Mouse (Mus musculus): Measurements from ENCODE around the gene Ldhc.
"Not testable (repeated sequence)": the region's sequence is repeated elsewhere in the genome, so short reads cannot be mapped to it uniquely, and the experiment has no call there.

The Ldhc gene

GRCm38 (mm10) chr7:46842278-46842677 is 18.7 kb upstream of the Ldhc start:
- DNase-seq (ENCODE audit: low read depth): no peak

GRCm38 (mm10) chr7:46843576-46843975 is 17.4 kb upstream of the Ldhc start:
- DNase-seq (ENCODE audit: low read depth): no peak

- peak; percentile 93 for DNase-seq (ENCODE audit: low read depth)
Observed at GRCm38 (mm10) chr7:46845211-46845977, 15.6 kb upstream of the Ldhc start.

- peak; percentile 78 for DNase-seq (ENCODE audit: low read depth)
Observed at GRCm38 (mm10) chr7:46845978-46846485, 15.0 kb upstream of the Ldhc start.

- DNase-seq (ENCODE audit: low read depth): peak; percentile 83
Observed at GRCm38 (mm10) chr7:46846486-46847244, 14.3 kb upstream of the Ldhc start.

- DNase-seq (ENCODE audit: low read depth): no peak
Observed at GRCm38 (mm10) chr7:46849287-46849686, 11.7 kb upstream of the Ldhc start.

- no peak for DNase-seq (ENCODE audit: low read depth)
Observed at GRCm38 (mm10) chr7:46851026-46851425, 10.0 kb upstream of the Ldhc start.

- no peak for DNase-seq (ENCODE audit: low read depth)
Observed at GRCm38 (mm10) chr7:46852666-46853065, 8.3 kb upstream of the Ldhc start.

- no peak for DNase-seq (ENCODE audit: low read depth)
Observed at GRCm38 (mm10) chr7:46853365-46853764, 7.6 kb upstream of the Ldhc start.

- DNase-seq (ENCODE audit: low read depth): no peak
Observed at GRCm38 (mm10) chr7:46855866-46856560, 5.0 kb upstream of the Ldhc start.

- DNase-seq (ENCODE audit: low read depth): no peak
Observed at GRCm38 (mm10) chr7:46857436-46857835, 3.6 kb upstream of the Ldhc start.

GRCm38 (mm10) chr7:46859031-46859430 is 2.0 kb upstream of the Ldhc start:
- DNase-seq (ENCODE audit: low read depth): no peak

- DNase-seq (ENCODE audit: low read depth): peak; percentile 28
Observed at GRCm38 (mm10) chr7:46871988-46872387, 11.0 kb downstream of the Ldhc start.

GRCm38 (mm10) chr7:46876841-46877240 is 15.8 kb downstream of the Ldhc start:
- no peak for DNase-seq (ENCODE audit: low read depth)

- no peak for DNase-seq (ENCODE audit: low read depth)
Observed at GRCm38 (mm10) chr7:46877255-46877654, 16.3 kb downstream of the Ldhc start.

GRCm38 (mm10) chr7:46879851-46880250 is 18.8 kb downstream of the Ldhc start:
- DNase-seq (ENCODE audit: low read depth): no peak

GRCm38 (mm10) chr7:46880992-46881391 is 20.0 kb downstream of the Ldhc start:
- DNase-seq (ENCODE audit: low read depth): no peak

GRCm38 (mm10) chr7:46881941-46882340 is 20.9 kb downstream of the Ldhc start:
- DNase-seq (ENCODE audit: low read depth): not testable (repeated sequence)

- DNase-seq (ENCODE audit: low read depth): no peak
Observed at GRCm38 (mm10) chr7:46883304-46883703, 22.3 kb downstream of the Ldhc start.

- DNase-seq (ENCODE audit: low read depth): no peak
Observed at GRCm38 (mm10) chr7:46895511-46895910, 34.5 kb downstream of the Ldhc start.

GRCm38 (mm10) chr7:46899343-46899742 is 38.3 kb downstream of the Ldhc start:
- no peak for DNase-seq (ENCODE audit: low read depth)

GRCm38 (mm10) chr7:46911250-46911649 is 50.2 kb downstream of the Ldhc start:
- no peak for DNase-seq (ENCODE audit: low read depth)

- DNase-seq (ENCODE audit: low read depth): no peak
Observed at GRCm38 (mm10) chr7:46916376-46916775, 55.4 kb downstream of the Ldhc start.

Data from naive thymus-derived CD4-positive, alpha-beta T cell, adult 2 months (primary cell).